Mouse (Mus musculus) right cerebral cortex, adult 18-20 months (tissue): ENCODE measurements around the gene Rnase10.
A peak's percentile ranks its signal among the peaks of the same experiment; 100 is the strongest.
"Not testable (repeated sequence)": the region's sequence is repeated elsewhere in the genome, so short reads cannot be mapped to it uniquely, and the experiment has no call there.

Experiments used
- DNase-seq: peaks from one replicate; pipeline ENCODE4 v3.0.0; 2022; ENCODE audit warnings: mixed read lengths

Gene Rnase10

GRCm38 (mm10) chr14:51007152-51007801 is at the start of gene Rnase10:
TSS of gene Rnase10 (plus strand) at chr14:51007751.
- DNase-seq, result no peak

- not testable (repeated sequence) for DNase-seq
These were observed 49.1 kb upstream of the Rnase10 start for GRCm38 (mm10) chr14:50958289-50958995.

- no peak for DNase-seq
These were observed 39.2 kb upstream of the Rnase10 start for GRCm38 (mm10) chr14:50968216-50968980.

- DNase-seq, result no peak
These were observed 38.5 kb upstream of the Rnase10 start for GRCm38 (mm10) chr14:50969041-50969440.

- DNase-seq, result peak; percentile 38
These were observed 37.7 kb upstream of the Rnase10 start for GRCm38 (mm10) chr14:50969558-50970544.

GRCm38 (mm10) chr14:50970822-50971221 is 36.7 kb upstream of the Rnase10 start:
- DNase-seq, result no peak

- DNase-seq, result not testable (repeated sequence)
These were observed 34.5 kb upstream of the Rnase10 start for GRCm38 (mm10) chr14:50973054-50973453.

GRCm38 (mm10) chr14:50973700-50974099 is 33.9 kb upstream of the Rnase10 start:
- no peak for DNase-seq

GRCm38 (mm10) chr14:50975001-50975400 is 32.5 kb upstream of the Rnase10 start:
- DNase-seq, result no peak

- no peak for DNase-seq
These were observed 30.9 kb upstream of the Rnase10 start for GRCm38 (mm10) chr14:50976674-50977073.

GRCm38 (mm10) chr14:50978451-50978850 is 29.1 kb upstream of the Rnase10 start:
- DNase-seq, result not testable (repeated sequence)

GRCm38 (mm10) chr14:50979631-50980030 is 27.9 kb upstream of the Rnase10 start:
- no peak for DNase-seq

GRCm38 (mm10) chr14:50981207-50981606 is 26.3 kb upstream of the Rnase10 start:
- no peak for DNase-seq

- DNase-seq, result no peak
These were observed 25.7 kb upstream of the Rnase10 start for GRCm38 (mm10) chr14:50981837-50982236.

GRCm38 (mm10) chr14:50987668-50988067 is 19.9 kb upstream of the Rnase10 start:
- no peak for DNase-seq

- DNase-seq, result no peak
These were observed 16.5 kb upstream of the Rnase10 start for GRCm38 (mm10) chr14:50991037-50991436.

GRCm38 (mm10) chr14:50997088-50997487 is 10.5 kb upstream of the Rnase10 start:
- DNase-seq, result no peak

- no peak for DNase-seq
These were observed 9.4 kb upstream of the Rnase10 start for GRCm38 (mm10) chr14:50997999-50998666.

- DNase-seq, result peak; percentile 36
These were observed 563 bp downstream of the Rnase10 start for GRCm38 (mm10) chr14:51007914-51008713.

- no peak for DNase-seq
These were observed 1.2 kb downstream of the Rnase10 start for GRCm38 (mm10) chr14:51008781-51009180.

- DNase-seq, result no peak
These were observed 2.0 kb downstream of the Rnase10 start for GRCm38 (mm10) chr14:51009572-51009971.
